Mouse (Mus musculus): ENCODE data around the gene Hist1h2ai.
"Not testable (repeated sequence)": the region's sequence is repeated elsewhere in the genome, so short reads cannot be mapped to it uniquely, and the experiment has no call there.

GRCm38 (mm10) chr13:21750159-21751017 is 34.2 kb downstream of the Hist1h2ai start, which contains the start of gene Hist1h4k:
- peak; percentile 64; the same call in 1 of the 2 replicates for TF ChIP-seq POLR2A (IDR thresholded peaks at IDR 0.05; ENCODE audit: extremely low read depth, insufficient read depth, low read length)
- not testable (repeated sequence) for TF ChIP-seq CTCF (IDR thresholded peaks at IDR 0.05; ENCODE audit: low read depth, low read length)
